Mouse (Mus musculus) heart, embryonic 14.5 days (tissue): ENCODE results near the gene Zbtb16. TPM values are rescaled to one million over a fixed set of nuclear protein-coding genes. Genes with fewer than 3 reads are reported as not detected.

Source experiments
- ATAC-seq: fragments of 200-750 bp; cut with Nextera tagmentation; 2 replicates; pipeline ENCODE4 v1.8.0; 2017; ENCODE audit warnings: low read depth, moderate TSS enrichment; ENCODE audit not compliant: insufficient number of reproducible peaks, insufficient read depth, low FRiP score
- H3K27ac ChIP-seq, 2 experiments: fragments of 200-500 bp in 1 of 2; fragments of 300-500 bp in 1 of 2; sonication (generic) in 1 of 2; replicated peaks in 1 of 2; 2 replicates each; pipeline ENCODE4 v1.5.1; 2012 to 2014; ENCODE audit warnings: low read depth in 2 of 2, low read length in 2 of 2, control low read depth in 1 of 2, mild to moderate bottlenecking in 1 of 2, mixed read lengths in 1 of 2; ENCODE audit not compliant: control insufficient read depth in 1 of 2, insufficient read depth in 1 of 2
- H3K27me3 ChIP-seq: fragments of 300-500 bp; sonication (generic); 2 replicates; pipeline ENCODE4 v1.6.1; 2014; ENCODE audit warnings: mild to moderate bottlenecking, low read length, control low read depth; ENCODE audit not compliant: control insufficient read depth, insufficient read depth
- H3K36me3 ChIP-seq: fragments of 300-500 bp; sonication (generic); 2 replicates; pipeline ENCODE4 v1.6.1; 2014; ENCODE audit warnings: mild to moderate bottlenecking, control low read depth, low read length, mixed read lengths; ENCODE audit not compliant: control insufficient read depth, insufficient read depth
- H3K4me1 ChIP-seq, 2 experiments: fragments of 200-500 bp in 1 of 2; fragments of 300-500 bp in 1 of 2; sonication (generic) in 1 of 2; 2 replicates each; pipeline ENCODE4 v1.6.1; 2012 to 2014; ENCODE audit warnings: low read length in 2 of 2, control low read depth in 1 of 2, mixed read lengths in 1 of 2; ENCODE audit not compliant: control insufficient read depth in 2 of 2, insufficient read depth in 2 of 2
- H3K4me2 ChIP-seq: fragments of 300-500 bp; sonication (generic); 2 replicates; pipeline ENCODE4 v1.6.1; 2014; ENCODE audit warnings: mild to moderate bottlenecking, low read length
- H3K4me3 ChIP-seq, 2 experiments: fragments of 200-500 bp in 1 of 2; fragments of 300-500 bp in 1 of 2; sonication (generic) in 1 of 2; 2 replicates each; pipeline ENCODE4 v1.5.1; 2012 to 2014; ENCODE audit warnings: low read length in 2 of 2, mild to moderate bottlenecking in 2 of 2, control low read depth in 1 of 2, low read depth in 1 of 2, moderate library complexity in 1 of 2; ENCODE audit not compliant: control insufficient read depth in 1 of 2, insufficient read depth in 1 of 2
- H3K9ac ChIP-seq: fragments of 300-500 bp; sonication (generic); 2 replicates; pipeline ENCODE4 v1.6.1; 2014; ENCODE audit warnings: mild to moderate bottlenecking, low read length
- H3K9me3 ChIP-seq: fragments of 300-500 bp; sonication (generic); 2 replicates; pipeline ENCODE4 v1.6.1; 2016; ENCODE audit warnings: low read length, control low read depth; ENCODE audit not compliant: control insufficient read depth
- WGBS: fragments of 180-500 bp; shearing (Covaris S2); extraction: QIAGEN DNeasy Blood & Tissue Kit; methylation state at CpG from one replicate; pipeline ENCODE4 v1.1.7; 2014; 5-methylcytosine and 5-hydroxymethylcytosine counted together
- polyA plus RNA-seq: library from polyadenylated mRNA; unstranded; fragments of >200 nt; fragmentation: Nextera tagmentation; extraction: Ambion mirVana; gene quantifications from 2 replicates; pipeline ENCODE4 v1.2.1, GENCODE M21; 2014

Gene Zbtb16
- polyA plus RNA-seq, 1 experiment from 2014 or later, result 2.1 TPM

DNA sequence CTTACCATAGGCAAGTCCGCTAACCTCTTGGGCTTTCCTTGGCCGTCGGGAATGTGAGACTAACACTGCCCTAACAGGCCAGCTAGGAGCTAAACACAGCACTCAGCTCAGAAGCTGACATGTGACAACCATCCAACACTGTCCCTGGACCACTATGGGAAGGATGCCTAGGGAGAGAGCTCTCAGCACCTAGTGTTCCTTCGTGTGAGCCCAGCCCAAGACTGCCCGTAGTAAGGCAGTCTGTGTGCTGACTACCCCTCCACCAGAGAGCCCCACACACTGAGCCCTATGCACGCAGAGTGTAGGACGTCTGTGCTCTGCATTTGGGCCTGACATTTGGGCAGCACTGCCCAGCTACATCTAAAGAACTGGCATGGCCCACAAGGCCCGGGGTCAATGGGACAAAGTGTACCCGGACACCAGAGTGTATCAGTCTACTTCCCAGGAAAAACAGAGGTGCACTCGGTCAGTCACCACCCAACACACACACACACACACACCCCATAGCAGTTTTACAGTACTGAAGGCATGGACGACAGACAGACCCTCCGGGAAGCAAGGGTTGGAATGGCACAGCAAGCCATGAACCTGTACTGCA is 11.4 kb downstream of the Zbtb16 start:
- WGBS, result 80% methylated on average over 12 of the region's 12 CpGs
- Histone ChIP-seq H3K27me3 (peaks cover 34% of the 10 kb centered on the region), H3K9me3 (no peaks in the 10 kb centered on the region), H3K4me2 (no peak overlapping the region), H3K27ac (no peak overlapping the region), H3K36me3 (no peaks in the 10 kb centered on the region), H3K4me3 (no peak overlapping the region), H3K4me1 (peaks cover 3 to 22% of the 10 kb centered on the region in 2 experiments; a peak in 2 of 4 replicates), H3K9ac (no peak overlapping the region)
- no peak for ATAC-seq

DNA sequence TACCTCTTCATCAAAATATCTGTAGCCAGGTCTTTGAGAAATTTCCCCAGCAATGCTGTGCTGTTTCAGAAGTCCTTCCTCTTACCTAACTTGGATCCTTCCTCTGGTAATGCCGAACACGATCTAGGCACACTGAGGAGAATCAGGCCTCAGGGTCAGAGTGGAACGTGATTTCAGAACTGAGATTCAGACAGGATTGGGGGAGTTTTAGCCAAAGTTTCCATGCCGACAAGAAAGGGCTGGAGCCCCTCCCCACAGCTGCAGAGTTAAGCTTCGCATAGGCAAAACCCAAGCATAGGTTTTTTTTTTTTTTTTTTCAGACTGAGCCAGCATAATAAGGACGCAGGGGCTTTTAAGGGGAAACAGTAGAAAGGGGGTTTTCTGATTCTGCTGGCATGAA is 12.2 kb downstream of the Zbtb16 start:
- Histone ChIP-seq H3K27me3 (peaks cover 35% of the 10 kb centered on the region), H3K4me3 (no peak overlapping the region), H3K27ac (no peak overlapping the region), H3K4me1 (peaks cover 3 to 27% of the 10 kb centered on the region in 2 experiments; a peak in 2 of 4 replicates), H3K4me2 (no peak overlapping the region), H3K9ac (no peak overlapping the region), H3K36me3 (no peaks in the 10 kb centered on the region), H3K9me3 (no peaks in the 10 kb centered on the region)
- ATAC-seq, result no peak
- 63% methylated on average over 6 of the region's 6 CpGs for WGBS

DNA sequence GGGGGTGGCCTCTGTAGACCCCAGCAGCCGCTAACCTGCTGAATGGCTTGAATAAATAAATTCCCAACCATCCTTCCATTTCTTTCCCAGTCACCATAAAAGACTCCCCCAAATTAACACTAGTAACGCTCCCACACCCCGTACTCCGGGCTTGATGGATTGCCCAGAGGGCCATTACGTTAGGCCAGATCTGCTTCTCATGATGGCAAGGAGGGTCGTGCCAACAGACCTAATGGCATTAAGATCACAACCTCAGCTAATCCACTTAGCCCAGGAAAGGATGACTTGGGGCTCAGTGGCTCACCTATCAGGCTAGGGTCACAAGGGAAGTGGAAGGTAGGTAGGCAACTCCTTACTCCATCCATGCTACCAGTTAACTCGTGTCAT is 12.7 kb downstream of the Zbtb16 start:
- Histone ChIP-seq H3K4me3 (no peak overlapping the region), H3K4me2 (no peak overlapping the region)
- WGBS, result 57% methylated on average over 7 of the region's 7 CpGs

DNA sequence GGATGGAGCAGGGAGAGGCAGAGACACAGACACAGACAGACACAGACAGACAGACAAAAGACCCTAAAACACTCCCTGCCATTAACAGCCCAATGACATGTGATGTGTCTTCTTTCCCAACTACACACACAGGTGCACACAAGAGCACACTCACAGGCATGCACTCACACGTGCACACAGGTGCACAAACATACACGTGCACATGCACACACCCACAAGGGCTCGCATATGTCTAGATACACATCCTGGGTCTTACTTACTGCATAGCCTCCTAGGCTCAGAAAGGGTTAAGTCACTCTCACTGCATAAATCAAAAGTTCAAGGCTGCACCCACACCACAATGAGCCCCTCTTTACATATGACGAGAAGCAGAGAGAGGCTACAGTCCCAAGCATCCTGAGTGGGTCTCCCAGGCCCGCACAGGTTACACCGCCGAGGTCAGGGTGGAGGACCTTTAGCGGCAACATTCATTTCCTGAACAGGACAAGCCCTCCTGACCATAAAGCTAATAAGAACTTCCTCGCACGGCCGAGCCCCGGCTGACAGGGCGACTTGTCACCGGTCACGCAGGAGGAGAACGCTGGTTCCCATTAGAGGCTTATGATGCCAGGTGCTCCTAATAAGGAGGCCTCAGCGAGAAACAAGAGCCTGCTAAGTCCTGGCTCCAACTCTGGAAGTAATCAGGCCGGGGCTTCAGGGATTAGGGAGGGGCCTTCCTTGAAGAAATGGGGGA is 13.3 kb downstream of the Zbtb16 start:
- Histone ChIP-seq H3K4me3 (no peak overlapping the region), H3K9me3 (no peaks in the 10 kb centered on the region), H3K36me3 (no peaks in the 10 kb centered on the region), H3K27me3 (peaks cover 33% of the 10 kb centered on the region), H3K4me1 (peaks cover 3 to 30% of the 10 kb centered on the region in 2 experiments; a peak in 2 of 4 replicates), H3K9ac (no peak overlapping the region), H3K27ac (no peak overlapping the region), H3K4me2 (no peak overlapping the region)
- WGBS, result 41% methylated on average over 18 of the region's 18 CpGs
- ATAC-seq, result no peak

More for the DNA sequence above, 12.7 kb downstream of the Zbtb16 start:
- Histone ChIP-seq H3K27ac (no peak overlapping the region), H3K27me3 (peaks cover 33% of the 10 kb centered on the region), H3K9ac (no peak overlapping the region), H3K36me3 (no peaks in the 10 kb centered on the region), H3K4me1 (peaks cover 3 to 30% of the 10 kb centered on the region in 2 experiments; a peak in 2 of 4 replicates), H3K9me3 (no peaks in the 10 kb centered on the region)
- no peak for ATAC-seq

DNA sequence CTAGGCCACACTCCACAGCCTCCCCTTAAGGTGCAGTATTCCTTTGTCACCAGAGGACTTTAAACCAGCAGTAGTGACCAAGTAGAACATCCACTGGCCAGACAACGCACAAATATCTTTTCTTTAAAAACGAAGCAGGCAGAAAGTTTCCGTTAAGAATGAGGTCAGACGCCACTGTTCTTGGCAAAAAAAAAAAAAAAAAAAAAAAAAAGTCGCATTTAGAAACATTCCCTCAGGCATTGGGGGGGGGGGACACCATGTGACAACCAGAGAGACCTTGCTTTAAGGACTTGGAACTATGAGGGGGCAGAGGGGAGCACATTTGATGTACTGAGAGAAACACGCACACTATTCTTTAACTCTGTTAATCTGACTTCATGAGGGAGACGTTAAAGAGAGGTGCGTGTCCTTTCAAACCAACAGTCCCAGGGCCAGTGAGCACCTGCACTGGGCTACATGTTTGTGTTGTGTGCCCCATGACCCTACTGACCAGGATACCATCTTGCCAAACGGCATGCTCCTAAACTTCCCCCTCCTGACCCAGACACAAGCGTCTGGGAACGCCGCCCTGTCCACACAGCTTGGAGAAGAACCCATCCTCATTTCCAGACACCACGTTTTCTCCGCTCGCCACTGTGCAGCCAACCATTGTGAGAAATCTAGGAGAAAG is 14.0 kb downstream of the Zbtb16 start:
- H3K9me3 ChIP-seq, result no peaks in the 10 kb centered on the region
- H3K27ac ChIP-seq, result no peak overlapping the region
- no peaks in the 10 kb centered on the region for H3K36me3 ChIP-seq
- ATAC-seq, result no peak
- H3K4me2 ChIP-seq, result no peak overlapping the region
- H3K27me3 ChIP-seq, result peaks cover 33% of the 10 kb centered on the region
- H3K9ac ChIP-seq, result no peak overlapping the region
- WGBS, result 81% methylated on average over 15 of the region's 15 CpGs
- peaks cover 8 to 36% of the 10 kb centered on the region in 2 experiments for H3K4me1 ChIP-seq
- no peak overlapping the region for H3K4me3 ChIP-seq

DNA sequence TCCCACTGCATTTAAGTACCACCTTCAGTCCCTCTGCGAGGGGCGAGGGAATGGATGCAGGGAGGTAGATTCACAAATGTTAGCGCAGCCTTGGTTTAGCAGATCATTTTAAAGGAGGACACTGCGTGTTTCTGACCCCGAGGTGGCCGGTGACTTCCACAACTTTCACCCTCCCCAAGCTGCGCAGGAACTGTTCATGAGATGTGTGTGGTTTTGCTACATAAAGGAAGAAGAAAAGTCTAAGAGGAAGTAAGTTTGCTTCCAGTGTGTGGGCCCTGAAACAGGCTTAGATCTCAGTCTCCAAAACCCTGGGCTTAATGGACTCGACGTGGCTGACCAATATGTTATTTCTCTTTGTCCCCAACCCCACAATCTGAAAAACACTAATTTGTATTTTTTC is 14.6 kb downstream of the Zbtb16 start:
- Histone ChIP-seq H3K4me3 (no peak overlapping the region), H3K9ac (no peak overlapping the region), H3K4me1 (peaks cover 13 to 40% of the 10 kb centered on the region in 2 experiments), H3K36me3 (no peaks in the 10 kb centered on the region), H3K27me3 (peaks cover 33% of the 10 kb centered on the region), H3K4me2 (no peak overlapping the region), H3K27ac (no peak overlapping the region), H3K9me3 (no peaks in the 10 kb centered on the region)
- no peak for ATAC-seq
- 83% methylated on average over 9 of the region's 9 CpGs for WGBS

DNA sequence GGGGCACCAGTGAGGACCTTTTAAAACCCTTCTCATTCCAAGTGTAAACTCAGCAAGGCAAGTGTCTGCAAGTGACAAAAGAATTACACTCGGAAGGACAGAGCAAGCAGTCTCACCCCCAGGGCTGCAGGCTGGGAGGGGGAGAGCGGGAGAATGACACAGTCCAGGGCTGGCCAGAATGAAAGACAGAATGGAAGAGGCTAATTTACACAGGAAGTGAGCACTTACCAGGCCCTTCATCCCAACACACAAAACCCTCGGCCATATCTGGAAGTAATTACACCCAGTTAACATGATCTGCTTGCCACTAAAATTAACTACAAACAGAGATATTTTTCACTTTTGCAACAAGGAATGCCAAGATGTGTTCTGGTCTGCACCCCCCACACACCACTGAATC is 15.2 kb downstream of the Zbtb16 start:
- H3K27ac ChIP-seq, result no peak overlapping the region
- no peak for ATAC-seq
- H3K4me1 ChIP-seq, result peaks cover 13 to 37% of the 10 kb centered on the region in 2 experiments
- H3K36me3 ChIP-seq, result no peaks in the 10 kb centered on the region
- H3K27me3 ChIP-seq, result peaks cover 33% of the 10 kb centered on the region
- H3K9ac ChIP-seq, result no peak overlapping the region
- 16% methylated on average over 3 of the region's 3 CpGs for WGBS
- H3K4me3 ChIP-seq, result no peak overlapping the region
- no peaks in the 10 kb centered on the region for H3K9me3 ChIP-seq
- no peak overlapping the region for H3K4me2 ChIP-seq
